Mouse (Mus musculus) testis, adult 2 months (tissue): Measurements from ENCODE around the gene Tsnax.

Source experiments
- CTCF ChIP-seq: fragments of 200-500 bp; IDR thresholded peaks from 2 replicates; pipeline ENCODE4 v1.5.1; 2012; ENCODE audit warnings: low read depth, mild to moderate bottlenecking, inconsistent platforms, low read length, moderate library complexity; ENCODE audit not compliant: control insufficient read depth, insufficient read depth, insufficient replicate concordance
- POLR2A ChIP-seq: fragments of 200-500 bp; IDR thresholded peaks from 2 replicates; pipeline ENCODE4 v1.6.1; 2012; ENCODE audit warnings: low read depth, mild to moderate bottlenecking, inconsistent platforms, low read length, moderate library complexity; ENCODE audit not compliant: control insufficient read depth

GRCm38 (mm10) chr8:125069304-125069703, 56.5 kb downstream of the Tsnax start:
- TF ChIP-seq CTCF (no peak), POLR2A (no peak)
